Mouse (Mus musculus) E14TG2a.4 (cell line): Measurements from ENCODE around the gene Tom1l1.
A peak's percentile ranks its signal among the peaks of the same experiment; 100 is the strongest.

Experiments used
- CTCF ChIP-seq: conservative IDR thresholded peaks from 2 replicates; pipeline ENCODE4 v1.5.1; 2014; ENCODE audit warnings: low read length
- NANOG ChIP-seq: IDR thresholded peaks from 2 replicates; pipeline ENCODE4 v1.6.1; 2014; ENCODE audit warnings: borderline replicate concordance, low read length, mixed read lengths
- POU5F1 ChIP-seq: IDR thresholded peaks from 2 replicates; pipeline ENCODE4 v1.6.1; 2014; ENCODE audit warnings: low read length, borderline replicate concordance

GRCm38 (mm10) chr11:90623477-90623876, 64.7 kb downstream of the Tom1l1 start:
- TF ChIP-seq CTCF (peak; percentile 59), NANOG (no peak), POU5F1 (no peak)
